In genomic region chr8:8852656-8853366, GRCm38 (mm10) we compare ENCODE assay signal across 20 mouse cellular contexts.
DNase-seq lines count a peak whose midpoint lies in the region; ATAC-seq and TF ChIP-seq lines count a peak whose summit lies in the region.
"Had no signal": no experiment of that assay in that cellular context is flagged by ENCODE, and none has a peak within 500 bp of the region (broad histone marks: within the 10 kb centered on the region; RNA-seq: fewer than 3 reads in every experiment).

No protein-coding gene starts in this region.

- no peak overlapping the region for H3K9ac ChIP-seq in forebrain, embryonic 11.5 days (ENCODE audit: low read length)
- H3K9ac ChIP-seq in forebrain, postnatal 0 days: no peak overlapping the region
- no peak overlapping the region for H3K9ac ChIP-seq in neural tube, embryonic 11.5 days (ENCODE audit: low read length)
- no peak overlapping the region for H3K9ac ChIP-seq in stomach, embryonic 16.5 days (ENCODE audit: low read length)
- H3K9ac ChIP-seq in liver, postnatal 0 days (replicated peaks): no peak overlapping the region
- H3K9ac ChIP-seq: hindbrain, embryonic 13.5 days had no signal

- H3K27me3 ChIP-seq in forebrain, embryonic 11.5 days (ENCODE audit: control insufficient read depth, insufficient read depth, low read length): 0 out of 2 replicates have a peak, but pooled peaks cover 2% of the 10 kb centered on the region
- H3K27me3 ChIP-seq in forebrain, postnatal 0 days (ENCODE audit: insufficient read depth, low read length): no peaks in the 10 kb centered on the region
- no peaks in the 10 kb centered on the region for H3K27me3 ChIP-seq in neural tube, embryonic 11.5 days (ENCODE audit: control insufficient read depth, insufficient read depth, low read length)
- H3K27me3 ChIP-seq in stomach, embryonic 16.5 days (ENCODE audit: control insufficient read depth, insufficient read depth, low read length): no peaks in the 10 kb centered on the region
- H3K27me3 ChIP-seq in liver, postnatal 0 days (ENCODE audit: insufficient read depth, low read length): no peaks in the 10 kb centered on the region
- H3K27me3 ChIP-seq: hindbrain, embryonic 13.5 days had no signal

- H3K4me2 ChIP-seq in forebrain, embryonic 11.5 days (ENCODE audit: low read depth, low read length, severe bottlenecking): no peak overlapping the region
- H3K4me2 ChIP-seq in forebrain, postnatal 0 days (ENCODE audit: low read depth): no peak overlapping the region
- H3K4me2 ChIP-seq in neural tube, embryonic 11.5 days (ENCODE audit: low read depth): no peak overlapping the region
- no peak overlapping the region for H3K4me2 ChIP-seq in stomach, embryonic 16.5 days (ENCODE audit: low read depth, low read length)
- H3K4me2 ChIP-seq in liver, postnatal 0 days (ENCODE audit: low read depth, low read length): no peak overlapping the region
- H3K4me2 ChIP-seq: hindbrain, embryonic 13.5 days had no signal

- no peak for DNase-seq in forebrain, embryonic 11.5 days (ENCODE audit: low spot score)
- DNase-seq in forebrain, postnatal 0 days: no peak
- DNase-seq in heart, adult 11 months: peak; percentile 66
- DNase-seq in heart, postnatal 25 days (ENCODE audit: low spot score): no peak
- DNase-seq in neural tube, embryonic 11.5 days (ENCODE audit: low spot score): no peak
- no peak for DNase-seq in neural tube, embryonic 10.5 days (ENCODE audit: extremely low spot score, low spot score)
- DNase-seq in liver, postnatal 0 days: no peak
- DNase-seq: adrenal gland, postnatal 10 days; cerebellum, adult 11-12 months; cerebellum, adult 9-10 months; cerebellum, postnatal 25 days; gastrocnemius, adult 2 months; gastrocnemius, postnatal 25 days; heart, adult 18-20 months; heart, postnatal 10 days had no signal

- no peak overlapping the region for H3K4me3 ChIP-seq in forebrain, embryonic 11.5 days (ENCODE audit: low read depth, low read length)
- no peak overlapping the region for H3K4me3 ChIP-seq in forebrain, postnatal 0 days (ENCODE audit: low read depth, low read length)
- no peak overlapping the region for H3K4me3 ChIP-seq in neural tube, embryonic 11.5 days (ENCODE audit: low read depth, low read length)
- H3K4me3 ChIP-seq in stomach, embryonic 16.5 days (replicated peaks; ENCODE audit: low read length): no peak overlapping the region
- no peak overlapping the region for H3K4me3 ChIP-seq in liver, postnatal 0 days (ENCODE audit: low read depth, low read length)
- H3K4me3 ChIP-seq: embryonic facial prominence, embryonic 10.5 days; gastrocnemius, adult 2 months; heart, embryonic 10.5 days; hindbrain, embryonic 13.5 days had no signal

- H3K27ac ChIP-seq in forebrain, embryonic 11.5 days (ENCODE audit: low read depth, low read length): no peak overlapping the region
- H3K27ac ChIP-seq in forebrain, postnatal 0 days (ENCODE audit: low read depth, low read length): no peak overlapping the region
- H3K27ac ChIP-seq in neural tube, embryonic 11.5 days (ENCODE audit: low read depth, low read length): no peak overlapping the region
- no peak overlapping the region for H3K27ac ChIP-seq in stomach, embryonic 16.5 days (ENCODE audit: low read length)
- no peak overlapping the region for H3K27ac ChIP-seq in liver, postnatal 0 days (ENCODE audit: low read depth)
- H3K27ac ChIP-seq: embryonic facial prominence, embryonic 10.5 days; gastrocnemius, adult 2 months; heart, embryonic 10.5 days; hindbrain, embryonic 13.5 days; hindbrain, postnatal 0 days had no signal

- WGBS in forebrain, embryonic 11.5 days: 48% methylated on average over 7 of the region's 7 CpGs
- WGBS in forebrain, postnatal 0 days: 28% methylated on average over 7 of the region's 7 CpGs
- 18% methylated on average over 7 of the region's 7 CpGs for WGBS in neural tube, embryonic 11.5 days
- WGBS in stomach, embryonic 16.5 days: 23% methylated on average over 7 of the region's 7 CpGs
- WGBS in liver, postnatal 0 days (ENCODE audit: insufficient replicate concordance): 52% methylated on average over 7 of the region's 7 CpGs

- intact Hi-C loops in heart, postnatal 25 days (cut with DNase I): loop anchor here (5.0 kb wide), 1 partner anchor 59 kb away; no protein-coding TSS in a partner anchor

- peak; percentile 39; the same call in 1 of the 2 replicates for ATAC-seq in forebrain, embryonic 11.5 days (replicated peaks; ENCODE audit: low FRiP score)
- ATAC-seq in forebrain, postnatal 0 days: no peak
- ATAC-seq in neural tube, embryonic 11.5 days (ENCODE audit: insufficient read depth, low FRiP score, low TSS enrichment): 0 out of 2 replicates have a peak, but pooled peaks have one; percentile 38
- ATAC-seq in stomach, embryonic 16.5 days (ENCODE audit: insufficient read depth, low FRiP score): peak; percentile 58; the same call in 1 of the 2 replicates
- no peak for ATAC-seq in liver, postnatal 0 days
- ATAC-seq: hindbrain, postnatal 0 days had no signal

- TF ChIP-seq EP300 in liver, postnatal 0 days (IDR thresholded peaks at IDR 0.05; ENCODE audit: low read depth): no peak

- H3K36me3 ChIP-seq in forebrain, embryonic 11.5 days (ENCODE audit: control insufficient read depth, insufficient read depth, low read length): no peaks in the 10 kb centered on the region
- no peaks in the 10 kb centered on the region for H3K36me3 ChIP-seq in forebrain, postnatal 0 days (ENCODE audit: insufficient read depth)
- H3K36me3 ChIP-seq in neural tube, embryonic 11.5 days (ENCODE audit: control insufficient read depth, insufficient read depth, low read length): no peaks in the 10 kb centered on the region
- no peaks in the 10 kb centered on the region for H3K36me3 ChIP-seq in stomach, embryonic 16.5 days (ENCODE audit: control insufficient read depth, insufficient read depth, low read length)
- H3K36me3 ChIP-seq in liver, postnatal 0 days (replicated peaks; ENCODE audit: insufficient read depth, low read length): no peaks in the 10 kb centered on the region
- H3K36me3 ChIP-seq: embryonic facial prominence, embryonic 10.5 days; heart, embryonic 10.5 days; hindbrain, embryonic 13.5 days had no signal

- no peaks in the 10 kb centered on the region for H3K4me1 ChIP-seq in forebrain, embryonic 11.5 days (replicated peaks; ENCODE audit: control insufficient read depth, insufficient read depth, low read length)
- no peaks in the 10 kb centered on the region for H3K4me1 ChIP-seq in forebrain, postnatal 0 days (ENCODE audit: insufficient read depth)
- H3K4me1 ChIP-seq in neural tube, embryonic 11.5 days (ENCODE audit: control insufficient read depth, insufficient read depth, low read length): peaks cover 11% of the 10 kb centered on the region
- no peaks in the 10 kb centered on the region for H3K4me1 ChIP-seq in stomach, embryonic 16.5 days (ENCODE audit: control insufficient read depth, insufficient read depth, low read length)
- no peaks in the 10 kb centered on the region for H3K4me1 ChIP-seq in liver, postnatal 0 days (ENCODE audit: insufficient read depth)

- TF ChIP-seq CTCF in forebrain, postnatal 0 days (IDR thresholded peaks at IDR 0.05; ENCODE audit: low read depth): no peak
- no peak for TF ChIP-seq CTCF in liver, postnatal 0 days (IDR thresholded peaks at IDR 0.05; ENCODE audit: low read depth)

- H3K9me3 ChIP-seq in forebrain, embryonic 11.5 days (ENCODE audit: control insufficient read depth, low read length): no peaks in the 10 kb centered on the region
- no peaks in the 10 kb centered on the region for H3K9me3 ChIP-seq in forebrain, postnatal 0 days (ENCODE audit: low read length)
- H3K9me3 ChIP-seq in neural tube, embryonic 11.5 days (ENCODE audit: control insufficient read depth, low read length): no peaks in the 10 kb centered on the region
- no peaks in the 10 kb centered on the region for H3K9me3 ChIP-seq in stomach, embryonic 16.5 days (replicated peaks; ENCODE audit: control insufficient read depth, low read length)
- no peaks in the 10 kb centered on the region for H3K9me3 ChIP-seq in liver, postnatal 0 days (ENCODE audit: low read length)
- H3K9me3 ChIP-seq: embryonic facial prominence, embryonic 10.5 days; heart, embryonic 10.5 days; hindbrain, embryonic 13.5 days had no signal

Comparison
In these comparisons a context has a peak if more than half of its experiments do, and no peak if none do; other contexts are left out.
1. ATAC-seq: peak in forebrain, embryonic 11.5 days (single experiment), neural tube, embryonic 11.5 days (single experiment) and stomach, embryonic 16.5 days (single experiment); none in forebrain, postnatal 0 days (single experiment) and liver, postnatal 0 days (single experiment).